14 mouse cellular contexts compared by ENCODE assay signal in the genomic region with DNA sequence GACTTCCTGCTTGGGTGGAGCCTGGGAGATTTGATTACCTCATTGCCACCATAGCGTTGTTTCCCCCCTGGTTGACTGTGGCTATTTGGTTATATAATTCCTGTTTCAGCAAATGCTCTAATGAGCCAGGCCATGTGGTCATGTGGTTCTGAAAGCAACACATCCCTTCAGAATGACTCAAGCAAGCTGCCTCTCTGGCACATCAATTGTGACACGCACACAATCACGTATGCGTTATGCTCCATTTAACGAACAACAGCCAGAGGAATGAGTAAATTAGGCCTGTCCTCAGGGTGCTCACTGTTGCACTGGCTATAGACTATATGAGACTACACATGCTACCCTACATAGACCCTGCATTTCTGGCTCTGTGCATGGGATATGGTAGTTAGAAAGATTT.
DNase-seq lines count a peak whose midpoint lies in the region.
"Had no signal": no experiment of that assay in that cellular context is flagged by ENCODE, and none has a peak within 500 bp of the region (broad histone marks: within the 10 kb centered on the region; RNA-seq: fewer than 3 reads in every experiment).

No protein-coding gene starts in this region.

- no peaks in the 10 kb centered on the region for H3K36me3 ChIP-seq in macrophage (ENCODE audit: inconsistent target)
- H3K36me3 ChIP-seq: forebrain, embryonic 15.5 days; kidney, embryonic 15.5 days; midbrain, embryonic 12.5 days had no signal

- 26% methylated on average over 5 of the region's 5 CpGs for WGBS in macrophage (ENCODE audit: missing documents)

- no peak overlapping the region for H3K4me3 ChIP-seq in macrophage (ENCODE audit: inconsistent target)
- H3K4me3 ChIP-seq: forebrain, embryonic 15.5 days; kidney, embryonic 15.5 days; midbrain, embryonic 12.5 days had no signal

- peak overlapping the region; percentile 84 for H3K27ac ChIP-seq in macrophage
- H3K27ac ChIP-seq: forebrain, embryonic 15.5 days; kidney, embryonic 15.5 days; midbrain, embryonic 12.5 days had no signal

- H3K79me2 ChIP-seq in macrophage (ENCODE audit: inconsistent target) = no peaks in the 10 kb centered on the region

- DNase-seq in 3134 (ENCODE audit: extremely low read depth, insufficient read length, low spot score) = peak; percentile 78
- DNase-seq in 3T3-L1 (ENCODE audit: low read depth, low spot score) = peak; percentile 91
- DNase-seq in brain, adult 2 months (ENCODE audit: low read depth, low spot score) = peak; percentile 32
- no peak for DNase-seq in thymus, postnatal 10 days (ENCODE audit: low spot score in 2 of 2)
- DNase-seq in spleen, adult 12 weeks (ENCODE audit: low spot score) = no peak
- DNase-seq in frontal cortex, postnatal 14 days (ENCODE audit: low spot score in 2 of 2) = no peak
- DNase-seq: adrenal gland, postnatal 36 days; cerebellum, adult 11-12 months; gastrocnemius, postnatal 14 days; liver had no signal

Comparison
In these comparisons a context has a peak if more than half of its experiments do, and no peak if none do; other contexts are left out.
1. DNase-seq: peak in 3134 (single experiment), 3T3-L1 (single experiment) and brain, adult 2 months (single experiment); none in thymus, postnatal 10 days (0 of 2), spleen, adult 12 weeks (single experiment) and frontal cortex, postnatal 14 days (0 of 2).